8 mouse cellular contexts compared by ENCODE assay signal in genomic region chr10:80281921-80282371, GRCm38 (mm10). TPM values are rescaled to one million over a fixed set of nuclear protein-coding genes. Genes with fewer than 3 reads are reported as not detected.
DNase-seq lines count a peak whose midpoint lies in the region; ATAC-seq and TF ChIP-seq lines count a peak whose summit lies in the region.

No protein-coding gene starts in this region.

- no peak overlapping the region for H3K4me3 ChIP-seq in left cerebral cortex, adult 2 months
- H3K4me3 ChIP-seq in brown adipose tissue, adult 24 weeks (ENCODE audit: insufficient read depth, low read depth, low read length): no peak overlapping the region
- no peak overlapping the region for H3K4me3 ChIP-seq in kidney, adult 2 months (ENCODE audit: insufficient read depth, low read depth, low read length)

- no peaks in the 10 kb centered on the region for H3K27me3 ChIP-seq in kidney, adult 2 months (replicated peaks; ENCODE audit: control insufficient read depth, insufficient read depth, low read length)

- ATAC-seq in megakaryocyte-erythroid progenitor cell, adult 5-6 weeks (replicated peaks; ENCODE audit: low FRiP score, low TSS enrichment, poor library complexity, severe bottlenecking): 0 out of 2 replicates have a peak, but pooled peaks have one; percentile 23

- DNase-seq in left cerebral cortex, adult 2 months (ENCODE audit: extremely low spot score in 1 of 2, low spot score in 2 of 2): no peak
- DNase-seq in left cerebral cortex, adult 9 months (ENCODE audit: low spot score in 2 of 2): no peak
- peak; percentile 83 for DNase-seq in kidney, adult 2 months
- DNase-seq in thymus, postnatal 36 days: no peak
- no peak for DNase-seq in ovary, postnatal 36 days (ENCODE audit: low spot score)
- no peak for DNase-seq in embryo, embryonic 10.5 days (ENCODE audit: low spot score)

- intact Hi-C loops in left cerebral cortex, adult 2 months (cut with DNase I): no loop called here

- H3K27ac ChIP-seq in left cerebral cortex, adult 2 months: peak overlapping the region; percentile 50
- H3K27ac ChIP-seq in brown adipose tissue, adult 24 weeks (replicated peaks; ENCODE audit: low read depth, low read length): peak overlapping the region; percentile 11
- H3K27ac ChIP-seq in kidney, adult 2 months (ENCODE audit: insufficient read depth, low read depth, low read length): peak overlapping the region; percentile 98

- WGBS in kidney, adult 2 months: 26% methylated on average over 8 of the region's 8 CpGs

- H3K4me1 ChIP-seq in brown adipose tissue, adult 24 weeks (ENCODE audit: control insufficient read depth, insufficient read depth, insufficient read length, low read length): peaks cover 5% of the 10 kb centered on the region; the same call in 1 of the 2 replicates
- peaks cover 22% of the 10 kb centered on the region for H3K4me1 ChIP-seq in kidney, adult 2 months (ENCODE audit: control insufficient read depth, insufficient read depth, low read length)

- peaks cover 12% of the 10 kb centered on the region for H3K36me3 ChIP-seq in kidney, adult 2 months (ENCODE audit: control insufficient read depth, insufficient read depth, low read length)

- TF ChIP-seq CTCF in left cerebral cortex, adult 2 months (IDR thresholded peaks at IDR 0.05): no peak
- TF ChIP-seq CTCF in kidney, adult 2 months (conservative IDR thresholded peaks at IDR 0.05; ENCODE audit: insufficient read depth, insufficient read length, low read depth, low read length): no peak

- TF ChIP-seq POLR2A in kidney, adult 2 months (IDR thresholded peaks at IDR 0.05; ENCODE audit: low read depth, low read length): no peak

RNA-seq across cellular contexts. Expression of gene Rps15, which starts 10.3 kb away (rescaled TPM):
- total RNA-seq in left cerebral cortex, adult 2 months (2021): 100 to 1,000 TPM; 816 to 913 TPM
- 1,089 and 1,107 TPM in 2 replicates for polyA plus RNA-seq in brown adipose tissue, adult 24 weeks (2012; ENCODE audit: insufficient read depth, insufficient read length, missing spikeins)
- 1,371 and 1,777 TPM in 2 replicates for polyA plus RNA-seq in kidney, adult 2 months (2012; rRNA removed)
- 4,307 and 4,493 TPM in 2 replicates for total RNA-seq in megakaryocyte-erythroid progenitor cell, adult 5-6 weeks (2014; fragmentation: Nextera tagmentation)
- total RNA-seq in megakaryocyte-erythroid progenitor cell, adult 5-6 weeks (2017): 2,815 and 2,969 TPM in 2 replicates

RNA-seq across cellular contexts. Expression of gene Apc2, which starts 13.8 kb away (rescaled TPM):
- total RNA-seq in left cerebral cortex, adult 2 months (2021): 100 to 1,000 TPM; 111 to 113 TPM
- polyA plus RNA-seq in brown adipose tissue, adult 24 weeks (2012; ENCODE audit: insufficient read depth, insufficient read length, missing spikeins): 0.38 TPM in 1 of 2 replicates, not detected in the other
- 0.74 and 0.95 TPM in 2 replicates for polyA plus RNA-seq in kidney, adult 2 months (2012; rRNA removed)
- total RNA-seq in megakaryocyte-erythroid progenitor cell, adult 5-6 weeks (2014; fragmentation: Nextera tagmentation): 0.07 TPM in 1 of 2 replicates, not detected in the other
- not detected in 2 replicates for total RNA-seq in megakaryocyte-erythroid progenitor cell, adult 5-6 weeks (2017)

RNA-seq across cellular contexts. Expression of gene Dazap1, which starts 20.7 kb away (rescaled TPM):
- total RNA-seq in left cerebral cortex, adult 2 months (2021): 10 to 100 TPM; 87.4 to 90.3 TPM
- polyA plus RNA-seq in brown adipose tissue, adult 24 weeks (2012; ENCODE audit: insufficient read depth, insufficient read length, missing spikeins): 51.6 and 76.7 TPM in 2 replicates
- polyA plus RNA-seq in kidney, adult 2 months (2012; rRNA removed): 45.6 and 49.1 TPM in 2 replicates
- 152 and 163 TPM in 2 replicates for total RNA-seq in megakaryocyte-erythroid progenitor cell, adult 5-6 weeks (2014; fragmentation: Nextera tagmentation)
- total RNA-seq in megakaryocyte-erythroid progenitor cell, adult 5-6 weeks (2017): 269 and 335 TPM in 2 replicates

RNA-seq across cellular contexts. Expression of gene Gamt, which starts 21.1 kb away (rescaled TPM):
- 10 to 100 TPM; 16.6 to 23.3 TPM for total RNA-seq in left cerebral cortex, adult 2 months (2021)
- 10.5 and 17.8 TPM in 2 replicates for polyA plus RNA-seq in brown adipose tissue, adult 24 weeks (2012; ENCODE audit: insufficient read depth, insufficient read length, missing spikeins)
- 66.7 and 68.4 TPM in 2 replicates for polyA plus RNA-seq in kidney, adult 2 months (2012; rRNA removed)
- total RNA-seq in megakaryocyte-erythroid progenitor cell, adult 5-6 weeks (2014; fragmentation: Nextera tagmentation): 1.2 and 1.7 TPM in 2 replicates
- 2.1 and 3.0 TPM in 2 replicates for total RNA-seq in megakaryocyte-erythroid progenitor cell, adult 5-6 weeks (2017)

RNA-seq across cellular contexts. Expression of gene Ndufs7, which starts 33.0 kb away (rescaled TPM):
- total RNA-seq in left cerebral cortex, adult 2 months (2021): 100 to 1,000 TPM; 194 to 206 TPM
- 732 and 1,152 TPM in 2 replicates for polyA plus RNA-seq in brown adipose tissue, adult 24 weeks (2012; ENCODE audit: insufficient read depth, insufficient read length, missing spikeins)
- polyA plus RNA-seq in kidney, adult 2 months (2012; rRNA removed): 1,001 and 1,041 TPM in 2 replicates
- total RNA-seq in megakaryocyte-erythroid progenitor cell, adult 5-6 weeks (2014; fragmentation: Nextera tagmentation): 196 and 302 TPM in 2 replicates
- total RNA-seq in megakaryocyte-erythroid progenitor cell, adult 5-6 weeks (2017): 103 and 168 TPM in 2 replicates

Comparison
In these comparisons a context has a peak if more than half of its experiments do, and no peak if none do; other contexts are left out.
1. H3K27ac ChIP-seq: peak in every context shown above with its lines; median percentile 98 in kidney, adult 2 months; 50 in left cerebral cortex, adult 2 months; 11 in brown adipose tissue, adult 24 weeks.
2. RNA of gene Apc2, which starts 13.8 kb away (total RNA-seq): 111 to 113 TPM in left cerebral cortex, adult 2 months; 0.07 TPM in megakaryocyte-erythroid progenitor cell, adult 5-6 weeks; every median in the first group is over 100 times any median in the second.